Mouse (Mus musculus) heart, postnatal 0 days (tissue): ENCODE results near the gene Gm37240.

Experiments used
- CTCF ChIP-seq: IDR thresholded peaks from 2 replicates; pipeline ENCODE4 v1.5.1; 2016; ENCODE audit warnings: antibody characterized with exemption, control low read depth, low read depth
- EP300 ChIP-seq: IDR thresholded peaks from 2 replicates; pipeline ENCODE4 v1.6.1; 2016; ENCODE audit warnings: antibody characterized with exemption, low read depth

- TF ChIP-seq EP300: no peak
- no peak for TF ChIP-seq CTCF
Measured at GRCm38 (mm10) chr3:85846316-85846715, 41.0 kb downstream of the Gm37240 start.
